Mouse (Mus musculus): Measurements from ENCODE around the gene Bcl2l12. TPM values are rescaled to one million over a fixed set of nuclear protein-coding genes. Genes with fewer than 3 reads are reported as not detected.

The Bcl2l12 gene
- total and polyA plus RNA-seq, 3 experiments: 16.6 to 24.6 TPM; not detected in 1

GRCm38 (mm10) chr7:44981539-44981938 lies 17.0 kb downstream of the Bcl2l12 start:
- Histone ChIP-seq H3K79me2 (ENCODE audit: control insufficient read depth, insufficient read depth, low read length, poor library complexity) (peaks cover 36% of the 10 kb centered on the region), H3K9me3 (replicated peaks; ENCODE audit: insufficient read depth, low read length) (no peaks in the 10 kb centered on the region), H3K27me3 (ENCODE audit: control insufficient read depth in 1 of 2, insufficient read depth in 2 of 2, low read length in 2 of 2) (no peaks in the 10 kb centered on the region), H3K4me1 (ENCODE audit: control insufficient read depth in 1 of 2, insufficient read depth in 2 of 2, low read length in 2 of 2) (peaks cover 0 to 5% of the 10 kb centered on the region in 2 experiments; a peak in 1 of 4 replicates), H3K36me3 (ENCODE audit: control insufficient read depth in 1 of 2, insufficient read depth in 2 of 2, low read length in 2 of 2) (peaks cover 0 to 15% of the 10 kb centered on the region in 2 experiments; a peak in 2 of 4 replicates), H3K9ac (ENCODE audit: control insufficient read depth, low read depth, low read length, poor library complexity, severe bottlenecking) (no peak overlapping the region), H3K4me3 (ENCODE audit: control insufficient read depth in 1 of 2, insufficient read depth in 1 of 2, low read depth in 2 of 2, low read length in 2 of 2) (no peak overlapping the region), H3K27ac (ENCODE audit: control insufficient read depth, low read depth, low read length) (no peak overlapping the region)
- DNase-seq (ENCODE audit: low read depth, low spot score): no peak
- no peak for TF ChIP-seq ZNF384 (IDR thresholded peaks at IDR 0.05; ENCODE audit: low read depth, low read length)
- no peak for TF ChIP-seq CHD1 (IDR thresholded peaks at IDR 0.05; ENCODE audit: low read depth, low read length)
- TF ChIP-seq SMC3 (IDR thresholded peaks at IDR 0.05; ENCODE audit: low read depth, low read length): no peak
- TF ChIP-seq EP300 (IDR thresholded peaks at IDR 0.05; ENCODE audit: low read depth in 1 of 2, low read length in 2 of 2): no peak
- no peak for TF ChIP-seq CHD2 (IDR thresholded peaks at IDR 0.05; ENCODE audit: low read length)
- no peak for TF ChIP-seq MAFK (IDR thresholded peaks at IDR 0.05; ENCODE audit: borderline replicate concordance, low read depth, low read length)
- TF ChIP-seq MAZ (IDR thresholded peaks at IDR 0.05; ENCODE audit: low read depth, low read length): no peak
- no peak for TF ChIP-seq ETS1 (IDR thresholded peaks at IDR 0.05; ENCODE audit: low read depth, low read length)

GRCm38 (mm10) chr7:44978300-44978699 lies 20.2 kb downstream of the Bcl2l12 start:
- H3K79me2 ChIP-seq (ENCODE audit: control insufficient read depth, insufficient read depth, low read length, poor library complexity): peaks cover 7% of the 10 kb centered on the region
- no peaks in the 10 kb centered on the region for H3K27me3 ChIP-seq (ENCODE audit: control insufficient read depth in 1 of 2, insufficient read depth in 2 of 2, low read length in 2 of 2)
- no peak for DNase-seq (ENCODE audit: low read depth, low spot score)
- H3K9ac ChIP-seq (ENCODE audit: control insufficient read depth, low read depth, low read length, poor library complexity, severe bottlenecking): no peak overlapping the region
- peaks cover 0 to 16% of the 10 kb centered on the region in 2 experiments; a peak in 3 of 4 replicates for H3K36me3 ChIP-seq (ENCODE audit: control insufficient read depth in 1 of 2, insufficient read depth in 2 of 2, low read length in 2 of 2)
- H3K27ac ChIP-seq (ENCODE audit: control insufficient read depth, low read depth, low read length): no peak overlapping the region
- TF ChIP-seq POLR2AphosphoS5 (IDR thresholded peaks at IDR 0.05; ENCODE audit: borderline replicate concordance, low read depth, low read length): no peak
- no peak for TF ChIP-seq BHLHE40 (IDR thresholded peaks at IDR 0.05; ENCODE audit: borderline replicate concordance, low read depth, low read length)
- no peak for TF ChIP-seq ELF1 (IDR thresholded peaks at IDR 0.05; ENCODE audit: low read depth, low read length)
- no peak for TF ChIP-seq RAD21 (IDR thresholded peaks at IDR 0.05; ENCODE audit: low read depth, low read length)
- TF ChIP-seq GABPA (IDR thresholded peaks at IDR 0.05; ENCODE audit: low read depth, low read length): no peak
- TF ChIP-seq ZMIZ1 (IDR thresholded peaks at IDR 0.05; ENCODE audit: low read depth, low read length): no peak
- no peak for TF ChIP-seq E2F4 (IDR thresholded peaks at IDR 0.05; ENCODE audit: borderline replicate concordance, low read depth, low read length)
- TF ChIP-seq USF1 (IDR thresholded peaks at IDR 0.05; ENCODE audit: low read depth, low read length): no peak
- no peak for TF ChIP-seq KAT2A (conservative IDR thresholded peaks at IDR 0.05; ENCODE audit: low read depth, low read length)
- no peak for TF ChIP-seq JUND (IDR thresholded peaks at IDR 0.05; ENCODE audit: low read depth, low read length)
- no peak for TF ChIP-seq ZKSCAN1 (IDR thresholded peaks at IDR 0.05; ENCODE audit: low read depth, low read length)
- no peak for TF ChIP-seq UBTF (IDR thresholded peaks at IDR 0.05; ENCODE audit: borderline replicate concordance, insufficient read depth, low read depth, low read length)
- TF ChIP-seq CHD2 (IDR thresholded peaks at IDR 0.05; ENCODE audit: low read length): no peak
- no peak for TF ChIP-seq TAL1 (IDR thresholded peaks at IDR 0.05; ENCODE audit: low read length)
- H3K4me3 ChIP-seq (ENCODE audit: control insufficient read depth in 1 of 2, insufficient read depth in 1 of 2, low read depth in 2 of 2, low read length in 2 of 2): no peak overlapping the region
- H3K4me1 ChIP-seq (ENCODE audit: control insufficient read depth in 1 of 2, insufficient read depth in 2 of 2, low read length in 2 of 2): peaks cover 0 to 5% of the 10 kb centered on the region in 2 experiments; a peak in 1 of 4 replicates
- no peaks in the 10 kb centered on the region for H3K9me3 ChIP-seq (replicated peaks; ENCODE audit: insufficient read depth, low read length)
